Mouse (Mus musculus) CH12.LX (cell line): Measurements from ENCODE around the gene Mpst. TPM values are rescaled to one million over a fixed set of nuclear protein-coding genes. Genes with fewer than 3 reads are reported as not detected.

ENCODE experiments used
- DNase-seq: peaks from one replicate; pipeline ENCODE4 v3.0.0-alpha.2; 2013; ENCODE audit errors: extremely low read depth
- H3K27ac ChIP-seq: 2 replicates; pipeline ENCODE4 v1.5.1; 2012; ENCODE audit warnings: low read depth, mild to moderate bottlenecking, control low read depth, moderate library complexity; ENCODE audit not compliant: insufficient read depth
- H3K27me3 ChIP-seq: replicated peaks from 2 replicates; pipeline ENCODE3; 2012; ENCODE audit warnings: inconsistent platforms
- H3K36me3 ChIP-seq, 2 experiments: replicated peaks in 1 of 2; 2 replicates each; pipeline versions ENCODE3 to v1.6.1; 2012; ENCODE audit warnings: inconsistent platforms in 1 of 2, low read length in 1 of 2, mild to moderate bottlenecking in 1 of 2, mixed read lengths in 1 of 2, moderate library complexity in 1 of 2; ENCODE audit not compliant: control insufficient read depth in 1 of 2, insufficient read depth in 1 of 2
- H3K4me1 ChIP-seq, 2 experiments: 2 replicates each; pipeline ENCODE4 v1.6.1; 2012; ENCODE audit warnings: inconsistent platforms in 1 of 2, moderate library complexity in 1 of 2; ENCODE audit not compliant: insufficient read depth in 2 of 2, control insufficient read depth in 1 of 2
- H3K4me2 ChIP-seq: 2 replicates; pipeline ENCODE4 v1.6.1; 2012; ENCODE audit warnings: low read depth, mild to moderate bottlenecking, control low read depth; ENCODE audit not compliant: poor library complexity, insufficient read depth, severe bottlenecking
- H3K4me3 ChIP-seq, 3 experiments: fragments of 150-350 bp in 1 of 3; sonication (generic) in 1 of 3; replicated peaks in 1 of 3; 2 replicates each; pipeline versions ENCODE3 to v1.5.1; 2011 to 2012; ENCODE audit warnings: low read depth in 2 of 3, low read length in 2 of 3, mild to moderate bottlenecking in 2 of 3, moderate library complexity in 2 of 3, control low read depth in 1 of 3, improper control_type of control experiment in 1 of 3, inconsistent platforms in 1 of 3, mixed read lengths in 1 of 3; ENCODE audit not compliant: poor library complexity in 1 of 3
- H3K79me2 ChIP-seq: replicated peaks from 2 replicates; pipeline ENCODE4 v1.6.1; 2012; ENCODE audit warnings: mild to moderate bottlenecking, moderate library complexity; ENCODE audit not compliant: control insufficient read depth, poor library complexity, insufficient read depth, severe bottlenecking; ENCODE audit errors: extremely low read depth
- H3K9ac ChIP-seq: 2 replicates; pipeline ENCODE4 v1.6.1; 2012; ENCODE audit warnings: low read depth, mild to moderate bottlenecking, control low read depth, moderate library complexity; ENCODE audit not compliant: insufficient read depth
- H3K9me3 ChIP-seq: replicated peaks from 2 replicates; pipeline ENCODE3; 2012; ENCODE audit warnings: low read length, inconsistent platforms, mixed read lengths
- CTCF ChIP-seq, 2 experiments: IDR thresholded peaks in 1 of 2; conservative IDR thresholded peaks in 1 of 2; 2 replicates each; pipeline ENCODE4 v1.5.1; 2011 to 2012; ENCODE audit warnings: low read depth in 2 of 2, low read length in 2 of 2, improper control_type of control experiment in 1 of 2, inconsistent platforms in 1 of 2, mild to moderate bottlenecking in 1 of 2, moderate library complexity in 1 of 2
- E2F4 ChIP-seq: IDR thresholded peaks from 2 replicates; pipeline ENCODE4 v1.6.1; 2011; ENCODE audit warnings: low read depth, low read length, improper control_type of control experiment; ENCODE audit not compliant: insufficient replicate concordance
- ELF1 ChIP-seq: IDR thresholded peaks from 2 replicates; pipeline ENCODE4 v1.6.1; 2014; ENCODE audit warnings: low read depth, mild to moderate bottlenecking, inconsistent platforms, low read length, improper control_type of control experiment
- EP300 ChIP-seq: IDR thresholded peaks from 2 replicates; pipeline ENCODE4 v1.6.1; 2011; ENCODE audit warnings: low read length, improper control_type of control experiment
- ETS1 ChIP-seq: conservative IDR thresholded peaks from 2 replicates; pipeline ENCODE4 v1.6.1; 2012; ENCODE audit warnings: low read depth, mild to moderate bottlenecking, inconsistent platforms, low read length, improper control_type of control experiment, moderate library complexity
- HCFC1 ChIP-seq: IDR thresholded peaks from 2 replicates; pipeline ENCODE4 v1.6.1; 2012; ENCODE audit warnings: low read depth, mild to moderate bottlenecking, inconsistent platforms, low read length, improper control_type of control experiment
- IRF4 ChIP-seq: IDR thresholded peaks from 2 replicates; pipeline ENCODE4 v1.6.1; 2014; ENCODE audit warnings: low read depth, mild to moderate bottlenecking, inconsistent platforms, low read length, improper control_type of control experiment
- KAT2A ChIP-seq: IDR thresholded peaks from 2 replicates; pipeline ENCODE4 v1.6.1; 2012; ENCODE audit warnings: low read length, improper control_type of control experiment, inconsistent platforms; ENCODE audit not compliant: insufficient replicate concordance
- MAFK ChIP-seq: IDR thresholded peaks from 2 replicates; pipeline ENCODE4 v1.6.1; 2011; ENCODE audit warnings: low read length, improper control_type of control experiment; ENCODE audit not compliant: insufficient replicate concordance
- MEF2A ChIP-seq: IDR thresholded peaks from 2 replicates; pipeline ENCODE4 v1.6.1; 2014; ENCODE audit warnings: low read depth, mild to moderate bottlenecking, inconsistent platforms, low read length, improper control_type of control experiment, borderline replicate concordance
- MXI1 ChIP-seq: IDR thresholded peaks from 2 replicates; pipeline ENCODE4 v1.6.1; 2011; ENCODE audit warnings: mild to moderate bottlenecking, low read depth, low read length, improper control_type of control experiment
- MYC ChIP-seq: IDR thresholded peaks from 2 replicates; pipeline ENCODE4 v1.6.1; 2011; ENCODE audit warnings: low read depth, mild to moderate bottlenecking, improper control_type of control experiment, low read length
- POLR2A ChIP-seq: IDR thresholded peaks from 2 replicates; pipeline ENCODE4 v1.6.1; 2011; ENCODE audit warnings: low read depth, mild to moderate bottlenecking, improper control_type of control experiment, low read length
- POLR2AphosphoS2 ChIP-seq: IDR thresholded peaks from 2 replicates; pipeline ENCODE4 v1.6.1; 2011; ENCODE audit warnings: low read depth, low read length, improper control_type of control experiment
- RAD21 ChIP-seq: IDR thresholded peaks from 2 replicates; pipeline ENCODE4 v1.6.1; 2011; ENCODE audit warnings: low read depth, mild to moderate bottlenecking, low read length, improper control_type of control experiment, moderate library complexity
- SIN3A ChIP-seq: IDR thresholded peaks from 2 replicates; pipeline ENCODE4 v1.6.1; 2012; ENCODE audit warnings: low read length, improper control_type of control experiment, inconsistent platforms
- SMC3 ChIP-seq: IDR thresholded peaks from 2 replicates; pipeline ENCODE4 v1.6.1; 2011; ENCODE audit warnings: low read depth, low read length, improper control_type of control experiment
- TBP ChIP-seq: conservative IDR thresholded peaks from 2 replicates; pipeline ENCODE4 v1.6.1; 2011; ENCODE audit warnings: low read depth, low read length, improper control_type of control experiment
- TCF12 ChIP-seq: IDR thresholded peaks from 2 replicates; pipeline ENCODE4 v1.6.1; 2014; ENCODE audit warnings: low read depth, mild to moderate bottlenecking, inconsistent platforms, low read length, improper control_type of control experiment
- USF1 ChIP-seq: IDR thresholded peaks from 2 replicates; pipeline ENCODE4 v1.6.1; 2014; ENCODE audit warnings: low read depth, mild to moderate bottlenecking, inconsistent platforms, low read length, improper control_type of control experiment
- ZC3H11A ChIP-seq: IDR thresholded peaks from 2 replicates; pipeline ENCODE4 v1.6.1; 2012; ENCODE audit warnings: low read depth, mild to moderate bottlenecking, inconsistent platforms, low read length, improper control_type of control experiment
- ZKSCAN1 ChIP-seq: IDR thresholded peaks from 2 replicates; pipeline ENCODE4 v1.6.1; 2012; ENCODE audit warnings: low read depth, inconsistent platforms, low read length, improper control_type of control experiment, borderline replicate concordance
- ZMIZ1 ChIP-seq: IDR thresholded peaks from 2 replicates; pipeline ENCODE4 v1.6.1; 2012; ENCODE audit warnings: low read depth, mild to moderate bottlenecking, inconsistent platforms, low read length, improper control_type of control experiment
- ZNF384 ChIP-seq: IDR thresholded peaks from 2 replicates; pipeline ENCODE4 v1.6.1; 2012; ENCODE audit warnings: low read depth, low read length, improper control_type of control experiment, inconsistent platforms
- dilution Hi-C: fragments of 300-500 bp; cut with MboI; formaldehyde crosslinking; loops from 2 replicates; pipeline ENCODE4 v1.14.3; 2020; ENCODE audit warnings: low sequenced_read_pairs; ENCODE audit not compliant: extremely low pct_unique_long_range_greater_than_20kb, extremely low pct_ligation_motif_present
- in situ Hi-C: fragments of 300-500 bp; cut with MboI; formaldehyde crosslinking; loops from 3 replicates; pipeline ENCODE4 v1.14.3; 2019; ENCODE audit warnings: low sequenced_read_pairs, low pct_ligation_motif_present, low pct_unique_long_range_greater_than_20kb, mixed read lengths
- polyA plus RNA-seq: library from polyadenylated mRNA; unstranded; fragments of >175 nt; gene quantifications from 2 replicates; pipeline ENCODE4 v1.2.1, GENCODE M21; 2012; ENCODE audit warnings: low read depth; ENCODE audit not compliant: insufficient read length
- total RNA-seq, 2 experiments: library from RNA; depleted of rRNA; stranded (reverse); fragments of 300-350 nt in 1 of 2; fragments of >200 nt in 1 of 2; gene quantifications; 2 replicates each; pipeline ENCODE4 v1.2.3; 2012 to 2014

Mpst gene
- total and polyA plus RNA-seq, 3 experiments = 24.4 to 46.3 (median 27.0) TPM

DNA sequence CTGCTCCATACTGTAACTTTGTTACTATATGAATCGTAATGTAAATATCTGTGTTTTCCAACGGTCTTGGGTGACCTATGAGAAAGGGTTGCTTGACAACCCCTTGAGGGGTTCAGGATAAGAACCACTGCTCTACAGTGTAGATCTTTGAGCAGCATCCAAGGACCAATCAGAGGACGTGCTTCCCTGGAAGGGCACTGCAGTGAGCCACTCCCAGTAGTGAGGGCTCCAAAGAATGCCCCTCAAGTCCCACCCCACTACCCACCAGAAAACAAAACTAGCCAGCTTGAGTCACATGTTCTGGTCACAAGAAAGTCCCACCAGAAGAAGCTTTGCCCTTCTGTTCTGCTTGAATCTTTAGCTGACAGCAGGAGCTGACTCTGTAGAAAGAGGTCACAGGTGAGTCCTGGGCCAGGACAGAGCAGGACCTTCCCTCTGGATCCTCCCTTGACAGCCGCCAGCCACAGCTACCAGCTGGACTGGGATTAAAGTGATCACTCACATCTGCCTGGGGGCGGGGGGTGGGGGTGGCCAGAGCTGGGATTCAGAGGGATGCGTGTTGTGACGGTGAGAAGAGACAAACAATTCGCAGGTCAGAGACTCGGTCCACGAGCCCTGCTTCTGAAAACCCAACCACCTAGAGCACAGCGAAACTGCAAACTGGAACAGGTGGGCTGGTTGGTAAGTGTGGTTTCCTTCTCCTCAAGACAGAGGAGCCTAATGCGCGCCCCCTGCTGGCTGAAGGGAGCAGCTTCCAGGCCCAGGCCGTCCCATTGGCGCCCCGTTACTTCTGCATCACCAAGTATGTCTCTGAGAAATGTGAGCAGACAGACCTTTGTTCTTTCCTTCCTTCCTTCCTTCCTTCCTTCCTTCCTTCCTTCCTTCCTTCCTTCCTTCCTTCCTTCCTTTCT lies 16.1 kb downstream of the Mpst start:
- Histone ChIP-seq H3K27ac (no peak overlapping the region), H3K4me2 (peak overlapping the region; percentile 68), H3K4me1 (peaks cover 0 to 8% of the 10 kb centered on the region in 2 experiments; a peak in 2 of 4 replicates), H3K4me3 (no peak overlapping the region), H3K36me3 (no peaks in the 10 kb centered on the region), H3K9ac (no peak overlapping the region), H3K27me3 (peaks cover 40% of the 10 kb centered on the region), H3K9me3 (peaks cover 4% of the 10 kb centered on the region), H3K79me2 (no peaks in the 10 kb centered on the region)
- in situ Hi-C loops = loop anchor here (10.0 kb wide), 1 partner anchor 58 kb away; no protein-coding TSS in a partner anchor
- dilution Hi-C loops = no loop called here
- DNase-seq = peak; percentile 89
- 0 out of 2 replicates have a peak, but pooled peaks have one; percentile 21 for TF ChIP-seq MEF2A
- no peak for TF ChIP-seq E2F4
- 0 out of 2 replicates have a peak, but pooled peaks have one; percentile 15 for TF ChIP-seq HCFC1
- TF ChIP-seq MYC = peak; percentile 55; the same call in 1 of the 2 replicates
- 0 out of 2 replicates have a peak, but pooled peaks have one; percentile 52 for TF ChIP-seq MXI1
- TF ChIP-seq SIN3A = 0 out of 2 replicates have a peak, but pooled peaks have one; percentile 26
- TF ChIP-seq CTCF (conservative IDR thresholded peaks at IDR 0.05 in 1 of 2, IDR thresholded peaks at IDR 0.05 in 1 of 2; ENCODE audit: low read depth in 2 of 2, low read length in 2 of 2) = peak; percentile 78 to 92
- no peak for TF ChIP-seq MAFK
- TF ChIP-seq RAD21 = peak; percentile 58
- peak; percentile 66; the same call in 1 of the 2 replicates for TF ChIP-seq IRF4
- 0 out of 2 replicates have a peak, but pooled peaks have one; percentile 12 for TF ChIP-seq ZC3H11A
- TF ChIP-seq SMC3 = peak; percentile 86
- TF ChIP-seq POLR2A = no peak
- TF ChIP-seq TCF12 = peak; percentile 61
- TF ChIP-seq KAT2A = no peak
- no peak for TF ChIP-seq EP300

DNA sequence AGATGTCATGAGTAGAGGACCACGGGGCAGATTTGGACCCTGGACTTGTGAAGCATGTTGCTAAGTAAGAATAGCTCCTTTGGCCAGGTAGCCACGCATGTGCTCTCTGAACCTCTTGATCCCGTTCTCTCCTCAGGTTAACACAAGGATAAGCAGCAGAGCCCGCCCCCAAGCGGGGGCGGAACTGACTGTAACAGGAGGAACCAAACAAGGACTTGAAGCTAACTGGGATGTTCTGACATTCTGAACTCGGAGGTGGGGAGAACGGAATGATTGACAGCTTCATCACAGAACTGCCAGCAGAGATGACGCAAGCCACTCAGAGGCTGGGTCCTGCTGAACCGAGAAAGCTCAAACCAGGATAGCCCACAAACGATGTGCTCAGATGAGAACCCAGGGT lies 18.3 kb downstream of the Mpst start:
- no peak overlapping the region for H3K27ac ChIP-seq
- no peaks in the 10 kb centered on the region for H3K79me2 ChIP-seq
- no peak for TF ChIP-seq E2F4
- TF ChIP-seq ELF1 = no peak
- no peak for TF ChIP-seq ETS1
- no peak for TF ChIP-seq USF1
- no peak for TF ChIP-seq POLR2A
- no peak for TF ChIP-seq ZKSCAN1
- TF ChIP-seq ZMIZ1 = no peak
- no peak for TF ChIP-seq SMC3
- no peak for TF ChIP-seq ZNF384
- TF ChIP-seq POLR2AphosphoS2 = no peak
- no peak for TF ChIP-seq TBP
- no peak overlapping the region for H3K4me2 ChIP-seq
- H3K9me3 ChIP-seq = peaks cover 8% of the 10 kb centered on the region
- H3K4me1 ChIP-seq = peaks cover 0 to 8% of the 10 kb centered on the region in 2 experiments; a peak in 2 of 4 replicates
- H3K36me3 ChIP-seq = no peaks in the 10 kb centered on the region
- H3K4me3 ChIP-seq = no peak overlapping the region
- in situ Hi-C loops (loop anchor here (10.0 kb wide), 1 partner anchor 60 kb away; no protein-coding TSS in a partner anchor), dilution Hi-C loops (no loop called here)
- no peak for DNase-seq
- no peak overlapping the region for H3K9ac ChIP-seq
- peaks cover 38% of the 10 kb centered on the region for H3K27me3 ChIP-seq
